Mouse (Mus musculus) forebrain, embryonic 10.5 days (tissue): ENCODE data around the gene Tbata. TPM values are rescaled to one million over a fixed set of nuclear protein-coding genes. Genes with fewer than 3 reads are reported as not detected.

ENCODE experiments used
- DNase-seq: peaks from one replicate; pipeline ENCODE4 v3.0.0-alpha.2; 2017; ENCODE audit warnings: low spot score; ENCODE audit errors: extremely low spot score
- H3K27ac ChIP-seq: fragments of 300-500 bp; sonication (generic); 2 replicates; pipeline ENCODE4 v1.5.1; 2016; ENCODE audit warnings: mild to moderate bottlenecking
- H3K27me3 ChIP-seq: fragments of 300-500 bp; sonication (generic); 2 replicates; pipeline ENCODE4 v1.6.1; 2016; ENCODE audit warnings: mild to moderate bottlenecking; ENCODE audit not compliant: poor library complexity, severe bottlenecking
- H3K36me3 ChIP-seq: fragments of 300-500 bp; sonication (generic); replicated peaks from 2 replicates; pipeline ENCODE4 v1.6.1; 2016; ENCODE audit warnings: mild to moderate bottlenecking, moderate library complexity
- H3K4me1 ChIP-seq: fragments of 300-500 bp; sonication (generic); 2 replicates; pipeline ENCODE4 v1.6.1; 2016
- H3K4me3 ChIP-seq: fragments of 300-500 bp; sonication (generic); 2 replicates; pipeline ENCODE4 v1.5.1; 2016; ENCODE audit warnings: mild to moderate bottlenecking, moderate library complexity
- H3K9me3 ChIP-seq: fragments of 300-500 bp; sonication (generic); 2 replicates; pipeline ENCODE4 v1.6.1; 2016; ENCODE audit warnings: mild to moderate bottlenecking, moderate library complexity
- WGBS: fragments of 180-500 bp; shearing (Covaris S2); methylation state at CpG from one replicate; pipeline ENCODE4 v1.1.7; 2016; 5-methylcytosine and 5-hydroxymethylcytosine counted together
- polyA plus RNA-seq: library from polyadenylated mRNA; unstranded; fragments of >200 nt; fragmentation: Nextera tagmentation; extraction: Ambion mirVana; gene quantifications from 2 replicates; pipeline ENCODE4 v1.2.1, GENCODE M21; 2016

Gene Tbata
- polyA plus RNA-seq, 1 experiment from 2014 or later = not detected

DNA sequence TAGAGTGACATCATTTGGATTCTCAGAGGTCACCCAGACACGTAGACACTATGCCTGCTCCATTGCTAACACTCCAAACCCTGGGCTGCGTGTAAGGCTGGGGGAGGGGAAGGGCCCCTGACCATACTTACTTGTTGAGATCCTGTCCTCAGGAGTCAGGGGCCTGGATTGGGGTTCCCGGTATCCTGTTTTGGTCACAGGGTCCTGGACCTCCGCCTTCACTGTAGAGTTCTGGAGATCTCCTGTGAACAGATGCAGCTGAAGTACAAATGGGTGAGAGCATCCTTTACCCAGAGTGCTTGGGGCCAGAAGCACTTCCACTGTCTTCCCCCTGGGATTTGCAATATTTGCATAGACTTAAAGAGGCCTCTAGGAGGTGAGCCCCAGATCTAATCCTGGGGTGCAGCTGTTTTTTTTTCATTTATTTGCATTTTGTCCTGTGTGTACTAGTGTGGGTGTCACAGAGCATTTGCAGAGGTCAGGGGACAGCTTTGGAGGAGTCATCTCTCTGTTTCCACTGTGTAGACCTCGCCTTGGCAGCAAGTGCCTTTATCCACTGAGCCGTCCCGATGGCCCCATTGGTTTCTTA is 28.6 kb downstream of the Tbata start:
- WGBS = 71% methylated on average over 7 of the region's 7 CpGs
- Histone ChIP-seq H3K36me3 (no peaks in the 10 kb centered on the region), H3K9me3 (no peaks in the 10 kb centered on the region), H3K4me1 (peaks cover 22% of the 10 kb centered on the region), H3K27me3 (no peaks in the 10 kb centered on the region), H3K4me3 (no peak overlapping the region), H3K27ac (peak overlapping the region; percentile 62)
- DNase-seq = no peak

- Histone ChIP-seq H3K27ac (no peak overlapping the region), H3K4me3 (no peak overlapping the region), H3K4me1 (peaks cover 22% of the 10 kb centered on the region), H3K36me3 (no peaks in the 10 kb centered on the region), H3K27me3 (no peaks in the 10 kb centered on the region), H3K9me3 (no peaks in the 10 kb centered on the region)
- no peak for DNase-seq
- WGBS = 24% methylated on average over 9 of the region's 9 CpGs
Measured at GRCm38 (mm10) chr10:61200998-61201397, 29.2 kb downstream of the Tbata start.

DNA sequence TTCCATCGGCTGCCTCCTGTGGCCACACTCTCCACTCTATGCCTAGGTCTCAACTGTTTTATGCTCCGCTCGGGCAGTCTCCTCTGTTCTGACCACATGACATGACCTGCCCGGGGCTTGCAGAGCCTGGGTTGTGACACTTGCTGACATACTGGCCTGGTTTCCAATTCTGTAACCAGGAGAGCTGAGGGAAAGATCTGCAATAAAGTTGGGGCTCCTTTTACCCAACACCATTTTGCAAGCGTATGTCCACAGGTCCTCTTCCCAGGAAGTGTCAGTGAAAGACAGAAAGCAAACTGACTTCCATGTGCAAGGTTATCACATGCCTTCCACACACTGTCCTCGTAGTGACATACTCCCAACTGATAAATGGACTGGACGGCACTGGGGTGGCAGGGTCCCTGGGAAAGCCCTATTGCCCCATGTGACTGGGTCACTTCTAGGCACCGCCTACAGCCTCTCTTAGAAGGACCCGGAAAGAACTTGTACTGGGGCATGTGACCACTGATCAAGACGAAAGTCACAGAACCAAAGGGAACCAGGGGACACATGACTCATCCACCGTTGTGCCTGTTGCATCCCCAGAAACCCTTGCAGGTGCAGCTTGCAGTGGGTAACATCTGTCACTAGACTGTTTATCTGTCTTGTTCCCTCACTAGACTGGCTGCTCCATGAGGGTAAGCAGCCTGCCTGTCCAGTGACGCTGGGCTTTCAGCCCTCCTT is 30.0 kb downstream of the Tbata start:
- Histone ChIP-seq H3K27ac (no peak overlapping the region), H3K4me3 (no peak overlapping the region), H3K36me3 (no peaks in the 10 kb centered on the region), H3K9me3 (no peaks in the 10 kb centered on the region), H3K4me1 (peaks cover 22% of the 10 kb centered on the region), H3K27me3 (no peaks in the 10 kb centered on the region)
- no peak for DNase-seq
- WGBS = 88% methylated on average over 12 of the region's 12 CpGs

DNA sequence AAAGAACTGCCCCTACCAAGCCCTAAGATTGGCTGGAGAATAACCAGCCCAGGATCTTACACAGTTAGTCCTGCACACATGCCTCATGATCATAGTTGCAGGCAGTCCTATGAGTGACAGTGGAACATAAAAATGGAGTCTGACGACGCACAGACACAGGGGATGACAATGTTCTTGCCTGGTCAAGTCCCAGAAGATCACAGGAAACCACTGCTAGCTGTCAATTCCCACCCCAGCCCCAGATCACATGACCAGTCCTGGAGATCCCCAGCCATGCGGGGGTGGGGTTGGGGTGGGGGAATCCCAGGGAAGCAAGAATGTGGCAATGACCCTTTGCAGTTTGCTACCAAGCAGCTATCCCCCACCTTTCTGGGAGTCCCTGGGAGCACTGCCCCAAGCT is 32.2 kb downstream of the Tbata start:
- no peak for DNase-seq
- no peaks in the 10 kb centered on the region for H3K9me3 ChIP-seq
- H3K4me3 ChIP-seq = no peak overlapping the region
- H3K4me1 ChIP-seq = peaks cover 22% of the 10 kb centered on the region
- no peaks in the 10 kb centered on the region for H3K27me3 ChIP-seq
- no peak overlapping the region for H3K27ac ChIP-seq
- WGBS = 79% methylated on average over 3 of the region's 3 CpGs
- H3K36me3 ChIP-seq = no peaks in the 10 kb centered on the region

DNA sequence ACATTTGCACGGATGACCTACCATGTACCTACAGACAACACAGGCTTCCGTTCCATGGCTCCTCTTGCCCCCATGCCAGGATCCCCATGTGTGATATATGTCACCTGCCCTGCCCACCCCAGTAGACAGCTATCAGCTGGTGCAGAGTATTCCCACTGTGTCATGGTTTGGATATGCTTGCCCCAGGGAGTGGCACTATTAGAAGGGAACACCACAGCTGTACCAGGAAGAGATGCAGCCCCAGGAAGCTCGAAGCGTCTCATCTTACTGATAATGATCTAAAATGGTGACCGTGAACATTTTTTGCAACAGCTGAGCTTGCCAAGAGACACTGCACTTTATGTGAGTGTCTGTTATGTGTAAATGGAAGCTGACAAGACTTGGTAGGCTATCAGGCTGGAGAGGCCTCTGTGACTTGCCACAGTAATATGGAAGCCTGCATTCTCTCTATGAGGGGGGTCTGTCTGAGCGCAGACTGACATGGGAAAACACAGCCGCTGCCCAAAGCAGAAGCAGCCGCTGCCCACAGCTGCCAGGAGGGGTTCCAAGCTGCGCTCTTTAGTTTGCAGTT is 36.4 kb downstream of the Tbata start:
- DNase-seq = no peak
- Histone ChIP-seq H3K4me3 (no peak overlapping the region), H3K9me3 (no peaks in the 10 kb centered on the region), H3K4me1 (peaks cover 6% of the 10 kb centered on the region), H3K36me3 (no peaks in the 10 kb centered on the region), H3K27me3 (peaks cover 20% of the 10 kb centered on the region), H3K27ac (no peak overlapping the region)
- 89% methylated on average over 9 of the region's 9 CpGs for WGBS

GRCm38 (mm10) chr10:61211105-61211504 is 39.4 kb downstream of the Tbata start:
- 83% methylated on average over 4 of the region's 4 CpGs for whole genome bisulfite sequencing
- Histone ChIP-seq H3K27me3 (peaks cover 27% of the 10 kb centered on the region), H3K4me1 (peaks cover 6% of the 10 kb centered on the region), H3K9me3 (peaks cover 6% of the 10 kb centered on the region; the same call in 1 of the 2 replicates), H3K27ac (no peak overlapping the region), H3K4me3 (no peak overlapping the region), H3K36me3 (no peaks in the 10 kb centered on the region)
- no peak for DNase-seq

DNA sequence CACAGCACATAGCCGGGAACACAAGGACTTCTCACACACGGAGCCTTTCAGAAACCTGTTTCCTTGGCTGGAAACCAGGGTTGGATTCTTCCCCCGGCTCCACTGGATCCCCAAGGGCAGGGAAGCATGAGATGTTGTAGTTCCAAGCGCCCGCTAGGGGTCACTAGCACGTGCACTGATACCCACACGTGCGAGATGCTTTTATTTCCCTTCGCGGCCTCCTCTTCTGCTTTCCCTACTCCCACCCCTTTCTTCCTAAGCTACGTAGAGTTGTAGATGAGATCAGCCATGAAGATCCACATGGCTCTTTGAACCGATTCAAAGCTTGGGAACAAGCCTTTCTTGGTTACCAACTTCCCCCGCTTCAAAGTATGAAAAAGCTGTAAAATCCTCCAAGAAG is 40.0 kb downstream of the Tbata start:
- Histone ChIP-seq H3K27me3 (peaks cover 27% of the 10 kb centered on the region), H3K4me3 (no peak overlapping the region)
- 8% methylated on average over 13 of the region's 13 CpGs for WGBS

DNA sequence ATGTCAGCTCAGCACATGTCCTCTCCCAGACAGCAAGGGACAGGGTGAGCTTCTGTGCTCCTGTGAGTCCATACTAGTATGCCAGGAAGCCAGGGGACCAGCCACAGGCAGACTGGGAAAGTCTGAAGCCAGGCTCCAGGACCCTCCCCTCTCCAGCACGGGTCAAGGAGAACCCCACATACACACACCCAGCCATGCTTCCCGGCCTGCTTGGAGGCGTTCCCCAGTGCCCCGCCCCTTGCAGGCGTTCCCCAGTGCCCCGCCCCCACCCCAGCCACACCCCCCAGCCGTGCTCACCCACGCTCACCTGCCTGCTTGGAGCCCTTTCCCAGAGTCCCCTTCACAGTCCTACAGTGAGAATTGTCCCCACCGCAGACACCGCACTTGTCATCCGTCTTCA is 41.1 kb downstream of the Tbata start:
- Histone ChIP-seq H3K4me3 (no peak overlapping the region; the same call in 1 of the 2 replicates), H3K27me3 (peaks cover 27% of the 10 kb centered on the region), H3K9me3 (peaks cover 6% of the 10 kb centered on the region; the same call in 1 of the 2 replicates), H3K36me3 (no peaks in the 10 kb centered on the region), H3K27ac (no peak overlapping the region), H3K4me1 (peaks cover 6% of the 10 kb centered on the region)
- WGBS = 10% methylated on average over 9 of the region's 11 CpGs
- DNase-seq = no peak

More for the DNA sequence above, 40.0 kb downstream of the Tbata start:
- H3K27ac ChIP-seq = no peak overlapping the region
- H3K9me3 ChIP-seq = peaks cover 6% of the 10 kb centered on the region; the same call in 1 of the 2 replicates
- no peaks in the 10 kb centered on the region for H3K36me3 ChIP-seq
- H3K4me1 ChIP-seq = peaks cover 6% of the 10 kb centered on the region
- peak; percentile 65 for DNase-seq

GRCm38 (mm10) chr10:61215658-61216057 is 43.9 kb downstream of the Tbata start:
- Histone ChIP-seq H3K4me1 (peaks cover 6% of the 10 kb centered on the region), H3K9me3 (peaks cover 12% of the 10 kb centered on the region; the same call in 1 of the 2 replicates), H3K27me3 (peaks cover 27% of the 10 kb centered on the region), H3K27ac (no peak overlapping the region), H3K36me3 (no peaks in the 10 kb centered on the region), H3K4me3 (no peak overlapping the region)
- WGBS = 95% methylated on average over 6 of the region's 6 CpGs
- DNase-seq = no peak

- Histone ChIP-seq H3K9me3 (peaks cover 12% of the 10 kb centered on the region; the same call in 1 of the 2 replicates), H3K36me3 (no peaks in the 10 kb centered on the region), H3K4me1 (peaks cover 6% of the 10 kb centered on the region), H3K27me3 (peaks cover 24% of the 10 kb centered on the region), H3K4me3 (no peak overlapping the region), H3K27ac (no peak overlapping the region)
- WGBS = 90% methylated on average over 4 of the region's 4 CpGs
- DNase-seq = no peak
Measured at GRCm38 (mm10) chr10:61216163-61216562, 44.4 kb downstream of the Tbata start.

DNA sequence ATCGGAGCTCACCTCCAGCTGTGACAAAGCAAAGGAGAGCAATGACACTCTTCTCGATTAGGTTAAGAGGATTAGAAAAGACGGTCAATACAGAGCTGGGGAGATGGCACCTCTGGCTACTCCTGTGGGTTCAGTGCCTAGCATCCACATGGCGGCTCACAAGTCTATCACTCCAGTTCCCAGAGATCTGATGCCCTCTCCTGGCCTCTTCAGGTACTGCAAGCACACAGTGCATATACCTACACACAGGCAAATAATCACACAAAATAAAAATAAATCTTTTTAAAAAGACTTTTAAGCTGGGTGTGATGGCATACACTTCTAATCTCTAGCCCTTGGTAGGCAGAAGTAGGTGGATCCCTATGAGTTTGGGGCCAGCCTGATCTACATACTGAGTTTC is 47.6 kb downstream of the Tbata start:
- H3K27me3 ChIP-seq = no peaks in the 10 kb centered on the region
- no peak overlapping the region for H3K4me3 ChIP-seq
- no peaks in the 10 kb centered on the region for H3K36me3 ChIP-seq
- 94% methylated on average over 4 of the region's 4 CpGs for whole genome bisulfite sequencing
- DNase-seq = no peak
- H3K4me1 ChIP-seq = no peaks in the 10 kb centered on the region
- H3K27ac ChIP-seq = no peak overlapping the region
- peaks cover 12% of the 10 kb centered on the region; the same call in 1 of the 2 replicates for H3K9me3 ChIP-seq

GRCm38 (mm10) chr10:61225694-61226093 is 53.9 kb downstream of the Tbata start:
- Histone ChIP-seq H3K4me3 (no peak overlapping the region), H3K27me3 (no peaks in the 10 kb centered on the region), H3K27ac (no peak overlapping the region), H3K9me3 (no peaks in the 10 kb centered on the region), H3K4me1 (peaks cover 4% of the 10 kb centered on the region; the same call in 1 of the 2 replicates), H3K36me3 (no peaks in the 10 kb centered on the region)
- WGBS = 66% methylated on average over 5 of the region's 5 CpGs
- no peak for DNase-seq

- 74% methylated on average over 4 of the region's 4 CpGs for WGBS
- no peaks in the 10 kb centered on the region for H3K36me3 ChIP-seq
- H3K4me3 ChIP-seq = no peak overlapping the region
- H3K4me1 ChIP-seq = peaks cover 4% of the 10 kb centered on the region; the same call in 1 of the 2 replicates
- H3K9me3 ChIP-seq = no peaks in the 10 kb centered on the region
- no peaks in the 10 kb centered on the region for H3K27me3 ChIP-seq
- H3K27ac ChIP-seq = no peak overlapping the region
- no peak for DNase-seq
Measured at GRCm38 (mm10) chr10:61226784-61227396, 55.1 kb downstream of the Tbata start.
